Mouse (Mus musculus) embryonic fibroblast, embryonic 13.5 days (primary cell): Measurements from ENCODE around the gene Gnptab. TPM values are rescaled to one million over a fixed set of nuclear protein-coding genes. Genes with fewer than 3 reads are reported as not detected.
"Not testable (repeated sequence)": the region's sequence is repeated elsewhere in the genome, so short reads cannot be mapped to it uniquely, and the experiment has no call there.

ENCODE experiments used
- H3K27ac ChIP-seq: 2 replicates; pipeline ENCODE4 v1.5.1; 2012; ENCODE audit warnings: low read length, control low read depth, inconsistent platforms; ENCODE audit not compliant: insufficient read depth
- H3K4me1 ChIP-seq: 2 replicates; pipeline ENCODE4 v1.6.1; 2011; ENCODE audit warnings: low read length; ENCODE audit not compliant: control insufficient read depth, insufficient read depth
- H3K4me3 ChIP-seq: 2 replicates; pipeline ENCODE4 v1.5.1; 2011; ENCODE audit warnings: mild to moderate bottlenecking, control low read depth, low read length; ENCODE audit not compliant: insufficient read depth
- CTCF ChIP-seq: IDR thresholded peaks from 2 replicates; pipeline ENCODE4 v1.5.1; 2011; ENCODE audit warnings: mild to moderate bottlenecking, control low read depth, low read length, moderate library complexity, borderline replicate concordance; ENCODE audit not compliant: insufficient read depth
- POLR2A ChIP-seq: IDR thresholded peaks from 2 replicates; pipeline ENCODE4 v1.6.1; 2011; ENCODE audit warnings: low read depth, mild to moderate bottlenecking, control low read depth, low read length, moderate library complexity
- polyA plus RNA-seq: library from polyadenylated mRNA; stranded (reverse); fragments of >200 nt; gene quantifications from 2 replicates; pipeline ENCODE4 v1.2.4, GENCODE M21; 2011; ENCODE audit warnings: low read depth; ENCODE audit not compliant: missing spikeins, insufficient read length

Gene Gnptab
- polyA plus RNA-seq, 1 experiment, result 28.7 TPM

GRCm38 (mm10) chr10:88352549-88352948 lies 26.4 kb upstream of the Gnptab start:
- Histone ChIP-seq H3K4me3 (no peak overlapping the region), H3K27ac (no peak overlapping the region), H3K4me1 (no peaks in the 10 kb centered on the region)
- TF ChIP-seq CTCF (no peak), POLR2A (no peak)

GRCm38 (mm10) chr10:88354599-88354998 lies 24.3 kb upstream of the Gnptab start:
- H3K4me1 ChIP-seq, result no peaks in the 10 kb centered on the region
- TF ChIP-seq CTCF, result no peak
- no peak for TF ChIP-seq POLR2A
- no peak overlapping the region for H3K4me3 ChIP-seq
- no peak overlapping the region for H3K27ac ChIP-seq

GRCm38 (mm10) chr10:88356114-88356982 lies 22.6 kb upstream of the Gnptab start:
- peak overlapping the region; percentile 50 for H3K4me3 ChIP-seq
- H3K4me1 ChIP-seq, result no peaks in the 10 kb centered on the region
- H3K27ac ChIP-seq, result no peak overlapping the region
- no peak for TF ChIP-seq CTCF
- TF ChIP-seq POLR2A, result no peak

- H3K27ac ChIP-seq, result no peak overlapping the region
- TF ChIP-seq CTCF, result no peak
- peak; percentile 77 for TF ChIP-seq POLR2A
- H3K4me3 ChIP-seq, result peak overlapping the region; percentile 50
- H3K4me1 ChIP-seq, result no peaks in the 10 kb centered on the region
Measured at GRCm38 (mm10) chr10:88356983-88357559, 21.9 kb upstream of the Gnptab start.

- no peak overlapping the region for H3K27ac ChIP-seq
- TF ChIP-seq CTCF (no peak), POLR2A (no peak)
- H3K4me1 ChIP-seq, result no peaks in the 10 kb centered on the region
- H3K4me3 ChIP-seq, result no peak overlapping the region
Measured at GRCm38 (mm10) chr10:88362218-88362617, 16.7 kb upstream of the Gnptab start.

- Histone ChIP-seq H3K27ac (no peak overlapping the region), H3K4me3 (no peak overlapping the region), H3K4me1 (no peaks in the 10 kb centered on the region)
- TF ChIP-seq POLR2A (no peak), CTCF (no peak)
Measured at GRCm38 (mm10) chr10:88364221-88364620, 14.7 kb upstream of the Gnptab start.

- Histone ChIP-seq H3K4me3 (no peak overlapping the region), H3K4me1 (no peaks in the 10 kb centered on the region), H3K27ac (no peak overlapping the region)
Measured at GRCm38 (mm10) chr10:88369233-88369632, 9.7 kb upstream of the Gnptab start.

GRCm38 (mm10) chr10:88371793-88372192 lies 7.1 kb upstream of the Gnptab start:
- no peak overlapping the region for H3K27ac ChIP-seq
- TF ChIP-seq POLR2A (no peak), CTCF (peak; percentile 21; the same call in 1 of the 2 replicates)
- no peaks in the 10 kb centered on the region for H3K4me1 ChIP-seq
- H3K4me3 ChIP-seq, result no peak overlapping the region

More at GRCm38 (mm10) chr10:88369233-88369632, 9.7 kb upstream of the Gnptab start:
- TF ChIP-seq POLR2A (no peak), CTCF (no peak)

- Histone ChIP-seq H3K4me1 (no peaks in the 10 kb centered on the region), H3K27ac (no peak overlapping the region), H3K4me3 (no peak overlapping the region)
- TF ChIP-seq CTCF (no peak), POLR2A (no peak)
Measured at GRCm38 (mm10) chr10:88372436-88372835, 6.5 kb upstream of the Gnptab start.

GRCm38 (mm10) chr10:88372945-88373344 lies 6.0 kb upstream of the Gnptab start:
- peak overlapping the region; percentile 29; the same call in 1 of the 2 replicates for H3K27ac ChIP-seq
- H3K4me1 ChIP-seq, result not testable (repeated sequence)

More at GRCm38 (mm10) chr10:88372945-88373344, 6.0 kb upstream of the Gnptab start:
- H3K4me3 ChIP-seq, result not testable (repeated sequence)
